Mouse (Mus musculus) stomach, embryonic 16.5 days (tissue): Measurements from ENCODE around the gene Slc22a14. TPM values are rescaled to one million over a fixed set of nuclear protein-coding genes. Genes with fewer than 3 reads are reported as not detected.
"Not testable (repeated sequence)": the region's sequence is repeated elsewhere in the genome, so short reads cannot be mapped to it uniquely, and the experiment has no call there.

Experiments
- ATAC-seq: fragments of 200-750 bp; cut with Nextera tagmentation; 2 replicates; pipeline ENCODE4 v1.8.0; 2017; ENCODE audit warnings: moderate number of reproducible peaks, moderate TSS enrichment; ENCODE audit not compliant: insufficient read depth, low FRiP score
- H3K27ac ChIP-seq: fragments of 300-500 bp; sonication (generic); 2 replicates; pipeline ENCODE4 v1.5.1; 2014; ENCODE audit warnings: low read length
- H3K27me3 ChIP-seq: fragments of 300-500 bp; sonication (generic); 2 replicates; pipeline ENCODE4 v1.6.1; 2014; ENCODE audit warnings: low read length, control low read depth, mixed read lengths; ENCODE audit not compliant: control insufficient read depth, insufficient read depth
- H3K36me3 ChIP-seq: fragments of 300-500 bp; sonication (generic); 2 replicates; pipeline ENCODE4 v1.6.1; 2014; ENCODE audit warnings: low read length; ENCODE audit not compliant: control insufficient read depth, insufficient read depth
- H3K4me1 ChIP-seq: fragments of 300-500 bp; sonication (generic); 2 replicates; pipeline ENCODE4 v1.6.1; 2014; ENCODE audit warnings: low read length, control low read depth, mixed read lengths; ENCODE audit not compliant: control insufficient read depth, insufficient read depth
- H3K4me2 ChIP-seq: fragments of 300-500 bp; sonication (generic); 2 replicates; pipeline ENCODE4 v1.6.1; 2014; ENCODE audit warnings: low read depth, low read length, mixed read lengths
- H3K4me3 ChIP-seq: fragments of 300-500 bp; sonication (generic); replicated peaks from 2 replicates; pipeline ENCODE4 v1.5.1; 2014; ENCODE audit warnings: mild to moderate bottlenecking, low read length
- H3K9ac ChIP-seq: fragments of 300-500 bp; sonication (generic); 2 replicates; pipeline ENCODE4 v1.6.1; 2014; ENCODE audit warnings: low read length
- H3K9me3 ChIP-seq: fragments of 300-500 bp; sonication (generic); replicated peaks from 2 replicates; pipeline ENCODE4 v1.6.1; 2016; ENCODE audit warnings: low read length, control low read depth; ENCODE audit not compliant: control insufficient read depth
- WGBS: fragments of 180-500 bp; shearing (Covaris S2); extraction: QIAGEN DNeasy Blood & Tissue Kit; methylation state at CpG from one replicate; pipeline ENCODE4 v1.1.7; 2014; 5-methylcytosine and 5-hydroxymethylcytosine counted together
- polyA plus RNA-seq: library from polyadenylated mRNA; unstranded; fragments of >200 nt; fragmentation: Nextera tagmentation; extraction: Ambion mirVana; gene quantifications from 2 replicates; pipeline ENCODE4 v1.2.1, GENCODE M21; 2015

The Slc22a14 gene
- polyA plus RNA-seq, 1 experiment from 2014 or later, result not detected

DNA sequence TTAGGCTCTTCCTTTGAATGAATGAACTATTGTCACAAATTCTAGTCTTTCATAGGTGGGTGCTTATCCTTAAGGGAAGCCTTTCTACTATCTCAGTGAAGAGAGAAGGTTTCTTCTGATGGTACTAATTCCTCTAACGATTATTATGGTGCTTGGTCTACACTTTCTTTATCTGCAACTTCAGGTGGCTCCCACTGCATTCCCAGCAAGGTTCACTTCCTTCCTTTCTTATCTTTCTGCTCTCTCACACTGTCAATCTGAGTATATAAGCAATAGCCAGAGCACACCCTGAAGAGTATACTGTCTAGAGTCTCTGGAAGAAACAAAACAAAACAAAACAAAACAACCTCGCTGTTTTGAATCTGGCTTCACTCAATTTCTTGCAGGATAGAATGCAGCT is 145.7 kb downstream of the Slc22a14 start:
- Histone ChIP-seq H3K9ac (no peak overlapping the region), H3K4me3 (no peak overlapping the region), H3K4me1 (no peaks in the 10 kb centered on the region), H3K27me3 (no peaks in the 10 kb centered on the region), H3K4me2 (no peak overlapping the region), H3K9me3 (no peaks in the 10 kb centered on the region), H3K27ac (no peak overlapping the region), H3K36me3 (no peaks in the 10 kb centered on the region)
- 81% methylated on average over 2 of the region's 2 CpGs for WGBS
- ATAC-seq, result no peak

DNA sequence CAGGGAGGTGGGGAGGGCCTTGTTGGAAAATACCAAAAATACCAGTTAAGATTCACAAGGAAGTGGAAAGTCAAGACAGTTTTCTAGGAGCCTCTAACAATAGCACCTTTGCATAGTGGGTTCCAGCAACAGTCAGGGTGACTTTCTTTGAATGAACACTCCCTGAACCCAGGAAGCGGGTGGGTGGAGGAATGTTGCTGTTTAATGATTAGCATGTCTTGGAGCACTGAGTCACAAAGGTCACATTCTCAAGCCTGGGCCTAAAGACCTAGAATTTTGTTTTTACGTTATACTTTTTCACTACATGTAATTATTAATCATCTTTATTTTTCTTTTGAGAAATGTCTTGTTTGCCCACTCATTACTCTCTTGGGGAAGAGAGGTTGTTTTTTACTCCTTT is 150.0 kb downstream of the Slc22a14 start:
- H3K4me2 ChIP-seq, H3K36me3 ChIP-seq, H3K27me3 ChIP-seq, ATAC-seq, H3K9ac ChIP-seq, H3K4me1 ChIP-seq, H3K9me3 ChIP-seq, H3K27ac ChIP-seq, H3K4me3 ChIP-seq: not testable (repeated sequence)
- 75% methylated on average over 2 of the region's 2 CpGs for WGBS

DNA sequence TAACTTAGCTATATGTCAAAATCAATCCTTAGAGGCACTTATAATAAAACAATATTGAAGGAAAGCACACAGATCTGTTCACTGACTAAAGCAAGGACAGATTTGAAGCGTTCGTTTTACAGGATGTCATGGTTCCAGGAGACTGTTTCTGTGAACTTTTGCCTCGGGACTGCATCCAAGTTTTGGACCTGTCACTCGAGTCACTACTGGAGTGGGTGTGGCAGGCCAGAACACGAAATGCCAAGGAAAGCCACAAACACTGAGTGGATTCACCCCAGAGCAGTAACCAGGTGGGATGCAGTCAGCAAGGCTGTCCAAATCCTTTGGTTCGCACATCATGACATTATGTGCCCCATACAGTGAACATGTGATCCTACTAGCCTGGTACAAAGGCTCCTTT is 150.8 kb downstream of the Slc22a14 start:
- H3K27me3 ChIP-seq, result no peaks in the 10 kb centered on the region
- H3K9ac ChIP-seq, result no peak overlapping the region
- H3K4me3 ChIP-seq, result no peak overlapping the region
- no peak overlapping the region for H3K4me2 ChIP-seq
- H3K4me1 ChIP-seq, result no peaks in the 10 kb centered on the region
- no peak for ATAC-seq
- no peaks in the 10 kb centered on the region for H3K36me3 ChIP-seq
- 82% methylated on average over 6 of the region's 6 CpGs for WGBS
- H3K27ac ChIP-seq, result no peak overlapping the region
- no peaks in the 10 kb centered on the region for H3K9me3 ChIP-seq

DNA sequence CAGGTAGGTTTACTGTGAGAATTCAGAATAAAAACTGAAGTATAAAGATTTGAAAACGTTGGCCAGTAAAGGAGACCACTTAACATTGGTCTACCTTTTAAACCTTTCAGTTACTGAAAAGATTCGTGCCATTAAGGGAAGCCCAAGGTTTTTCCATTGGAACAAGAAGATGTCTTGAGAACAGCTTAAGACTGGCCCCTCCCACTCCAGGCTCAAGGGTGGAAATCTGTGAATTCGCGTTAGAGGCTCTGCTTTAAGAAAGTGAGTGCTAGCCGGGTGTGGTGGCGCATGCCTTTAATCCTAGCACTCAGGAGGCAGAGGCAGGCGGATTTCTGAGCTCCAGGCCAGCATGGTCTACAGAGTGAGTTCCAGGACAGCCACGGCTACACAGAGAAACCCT is 152.4 kb downstream of the Slc22a14 start:
- Histone ChIP-seq H3K4me1 (no peaks in the 10 kb centered on the region), H3K9me3 (no peaks in the 10 kb centered on the region), H3K27me3 (no peaks in the 10 kb centered on the region), H3K9ac (no peak overlapping the region), H3K27ac (no peak overlapping the region), H3K36me3 (no peaks in the 10 kb centered on the region), H3K4me2 (no peak overlapping the region), H3K4me3 (no peak overlapping the region)
- WGBS, result 74% methylated on average over 8 of the region's 8 CpGs
- no peak for ATAC-seq

DNA sequence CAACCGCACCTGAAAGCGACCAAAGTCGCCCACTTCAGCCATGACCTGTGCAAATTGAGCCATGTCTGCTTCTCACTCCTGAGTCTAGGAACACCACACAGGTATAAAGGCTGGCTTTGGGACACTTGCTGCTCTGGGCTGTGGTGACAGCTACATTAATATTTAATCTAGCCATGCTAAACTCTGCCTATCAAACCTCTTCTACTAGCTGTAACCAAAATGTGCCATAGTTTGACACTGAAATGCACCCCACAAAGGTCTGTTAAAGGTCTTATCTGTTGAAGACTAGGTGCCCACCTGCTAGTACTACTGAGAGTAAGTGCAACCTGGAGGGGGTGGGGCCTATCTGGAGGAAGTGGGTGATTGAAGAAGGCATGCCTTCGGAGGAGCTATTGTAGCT is 156.4 kb downstream of the Slc22a14 start, which contains the start of gene Slc22a13:
Gene Slc22a13, minus strand, starts transcription at position 101 of the 400 bp plus-strand sequence.
- no peak for ATAC-seq
- WGBS, result 94% methylated on average over 4 of the region's 4 CpGs
- no peaks in the 10 kb centered on the region for H3K36me3 ChIP-seq

DNA sequence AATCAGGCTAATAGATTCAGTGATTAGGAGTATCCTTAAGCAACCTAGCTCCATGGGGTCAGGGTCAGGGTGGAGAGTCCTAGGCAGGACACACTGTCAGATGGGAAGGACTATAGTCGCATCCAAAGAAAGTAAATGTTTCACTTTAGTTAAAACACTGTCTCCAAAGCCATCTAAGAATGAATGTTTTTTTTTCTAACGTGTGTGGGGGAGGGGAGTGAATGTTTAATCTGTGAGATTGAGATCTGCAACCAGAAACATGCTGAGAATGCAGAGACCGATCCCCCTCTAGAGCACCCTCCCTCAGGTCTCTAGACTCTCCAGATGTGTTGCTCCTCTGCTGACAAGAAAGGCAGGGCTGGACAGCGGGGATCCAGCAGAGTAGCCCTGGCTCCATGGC is 158.2 kb downstream of the Slc22a14 start:
- H3K4me3 ChIP-seq, result no peak overlapping the region
- no peak overlapping the region for H3K27ac ChIP-seq
- WGBS, result 42% methylated on average over 4 of the region's 4 CpGs
- no peak overlapping the region for H3K4me2 ChIP-seq
- no peak overlapping the region for H3K9ac ChIP-seq
- ATAC-seq, result no peak
- no peaks in the 10 kb centered on the region for H3K9me3 ChIP-seq
- H3K36me3 ChIP-seq, result no peaks in the 10 kb centered on the region
- H3K4me1 ChIP-seq, result no peaks in the 10 kb centered on the region
- no peaks in the 10 kb centered on the region for H3K27me3 ChIP-seq

More for the DNA sequence above, 156.4 kb downstream of the Slc22a14 start, which contains the start of gene Slc22a13:
- Histone ChIP-seq H3K27ac (no peak within 1 kb of the TSS), H3K4me3 (no peak within 1 kb of the TSS), H3K9me3 (no peaks in the 10 kb centered on the region), H3K9ac (no peak within 1 kb of the TSS), H3K4me2 (no peak within 1 kb of the TSS), H3K27me3 (no peaks in the 10 kb centered on the region), H3K4me1 (no peaks in the 10 kb centered on the region)

DNA sequence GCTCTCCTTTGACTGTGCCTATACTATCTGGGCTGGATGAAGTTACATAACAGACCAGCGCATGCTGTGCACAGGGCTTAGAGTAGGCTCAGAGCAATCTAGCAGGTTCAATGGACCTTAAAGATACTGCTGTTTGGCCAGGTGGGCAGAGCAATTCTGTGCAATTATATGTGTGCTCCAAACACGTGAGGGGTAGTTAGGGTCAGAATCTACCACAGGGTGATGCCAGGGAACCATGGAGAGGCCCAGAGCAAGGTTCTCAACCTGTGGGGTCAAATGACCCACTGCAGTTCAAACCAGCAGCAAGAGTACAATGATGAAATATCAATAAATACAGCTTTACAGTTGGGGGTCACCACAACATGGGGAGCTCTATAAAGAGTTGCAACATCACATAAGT is 158.7 kb downstream of the Slc22a14 start:
- no peaks in the 10 kb centered on the region for H3K27me3 ChIP-seq
- no peaks in the 10 kb centered on the region for H3K4me1 ChIP-seq
- H3K9me3 ChIP-seq, result no peaks in the 10 kb centered on the region
- WGBS, result 68% methylated on average over 2 of the region's 2 CpGs
- no peaks in the 10 kb centered on the region for H3K36me3 ChIP-seq
- no peak overlapping the region for H3K9ac ChIP-seq
- H3K4me2 ChIP-seq, result no peak overlapping the region
- no peak for ATAC-seq
- no peak overlapping the region for H3K27ac ChIP-seq
- no peak overlapping the region for H3K4me3 ChIP-seq

DNA sequence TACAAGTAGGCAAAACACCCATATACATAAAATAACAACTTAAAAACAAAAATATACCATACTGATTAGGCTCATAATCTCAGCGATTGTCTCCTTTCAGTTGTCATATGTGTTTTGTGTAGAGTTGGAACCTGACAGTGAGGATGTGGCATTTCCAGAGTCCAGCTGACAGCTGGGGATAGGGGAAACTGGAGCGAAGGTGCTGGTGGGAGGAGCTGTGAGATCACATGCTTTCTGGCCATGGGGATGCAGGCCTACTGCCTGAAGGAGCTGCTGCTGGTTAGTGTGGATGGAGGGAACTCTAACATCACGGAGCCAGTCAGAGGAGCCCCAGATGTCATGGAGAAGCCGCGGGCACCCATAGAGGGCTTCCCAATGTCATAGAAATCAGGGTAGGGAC is 159.6 kb downstream of the Slc22a14 start:
- no peak overlapping the region for H3K4me3 ChIP-seq
- no peak overlapping the region for H3K27ac ChIP-seq
- H3K27me3 ChIP-seq, result no peaks in the 10 kb centered on the region
- no peak for ATAC-seq
- no peaks in the 10 kb centered on the region for H3K36me3 ChIP-seq
- H3K9me3 ChIP-seq, result no peaks in the 10 kb centered on the region
- no peak overlapping the region for H3K4me2 ChIP-seq
- WGBS, result 90% methylated on average over 5 of the region's 5 CpGs
- no peaks in the 10 kb centered on the region for H3K4me1 ChIP-seq
- no peak overlapping the region for H3K9ac ChIP-seq

DNA sequence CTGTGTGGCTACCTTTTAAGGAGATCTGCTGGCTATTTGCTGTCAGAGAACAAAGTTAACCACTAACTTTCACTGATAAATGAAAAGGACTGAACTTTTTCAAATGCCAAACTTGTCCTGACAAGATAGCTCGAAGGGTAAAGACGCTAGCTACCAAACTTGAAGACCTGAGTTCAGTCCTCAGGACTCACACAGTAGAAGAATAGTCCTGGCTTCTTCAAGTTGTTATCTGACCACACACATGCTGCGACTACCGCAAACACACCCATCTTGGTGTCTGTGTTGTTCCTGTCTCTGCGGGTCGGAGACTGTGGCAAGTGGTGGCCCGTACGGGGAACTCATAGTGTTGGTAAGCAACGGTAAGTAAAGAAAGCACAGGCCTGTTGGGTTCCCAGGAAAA is 161.7 kb downstream of the Slc22a14 start:
- no peak overlapping the region for H3K27ac ChIP-seq
- H3K27me3 ChIP-seq, result no peaks in the 10 kb centered on the region
- no peak overlapping the region for H3K4me3 ChIP-seq
- H3K36me3 ChIP-seq, result no peaks in the 10 kb centered on the region
- 97% methylated on average over 9 of the region's 9 CpGs for WGBS
- no peak for ATAC-seq
- no peak overlapping the region for H3K4me2 ChIP-seq
- H3K4me1 ChIP-seq, result no peaks in the 10 kb centered on the region
- no peaks in the 10 kb centered on the region for H3K9me3 ChIP-seq
- H3K9ac ChIP-seq, result no peak overlapping the region

DNA sequence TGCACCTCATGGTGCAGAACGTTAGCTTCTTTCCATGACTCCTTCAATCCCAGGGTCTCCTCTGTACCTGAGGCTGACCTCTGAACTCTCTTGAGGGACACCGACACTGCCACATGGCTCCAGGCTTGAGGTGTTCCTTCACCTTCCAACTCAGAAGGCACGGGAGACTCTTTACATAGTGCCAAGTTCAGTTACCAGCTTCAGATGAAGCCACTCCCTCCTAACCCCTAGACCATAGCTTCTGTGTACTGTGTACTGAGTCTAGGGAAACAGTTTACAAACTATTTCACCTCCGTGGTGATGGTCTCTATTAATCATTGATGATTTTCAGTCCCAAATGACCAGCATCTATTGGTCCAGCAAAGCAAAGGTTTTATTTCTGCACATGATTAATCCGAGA is 163.7 kb downstream of the Slc22a14 start:
- Histone ChIP-seq H3K4me1 (no peaks in the 10 kb centered on the region), H3K36me3 (no peaks in the 10 kb centered on the region), H3K4me2 (no peak overlapping the region), H3K27me3 (no peaks in the 10 kb centered on the region), H3K9me3 (no peaks in the 10 kb centered on the region), H3K9ac (no peak overlapping the region), H3K27ac (no peak overlapping the region), H3K4me3 (no peak overlapping the region)
- no peak for ATAC-seq
- WGBS, result 78% methylated on average over 5 of the region's 5 CpGs
